Mouse (Mus musculus) testis, adult 2 months (tissue): ENCODE measurements around the gene Actrt2. TPM values are rescaled to one million over a fixed set of nuclear protein-coding genes. Genes with fewer than 3 reads are reported as not detected.

Experiments
- H3K27ac ChIP-seq: fragments of 200-500 bp; 2 replicates; pipeline ENCODE4 v1.5.1; 2012; ENCODE audit warnings: low read depth, low read length; ENCODE audit not compliant: control insufficient read depth, insufficient read depth
- H3K27me3 ChIP-seq: fragments of 200-500 bp; 2 replicates; pipeline ENCODE4 v1.6.1; 2012; ENCODE audit warnings: mild to moderate bottlenecking, low read length, moderate library complexity; ENCODE audit not compliant: control insufficient read depth, insufficient read depth
- H3K36me3 ChIP-seq: fragments of 200-500 bp; 2 replicates; pipeline ENCODE4 v1.6.1; 2012; ENCODE audit warnings: mild to moderate bottlenecking, low read length; ENCODE audit not compliant: control insufficient read depth, insufficient read depth
- H3K4me1 ChIP-seq: fragments of 200-500 bp; 2 replicates; pipeline ENCODE4 v1.6.1; 2012; ENCODE audit warnings: low read length; ENCODE audit not compliant: control insufficient read depth, insufficient read depth
- H3K4me3 ChIP-seq: fragments of 200-500 bp; 2 replicates; pipeline ENCODE4 v1.5.1; 2012; ENCODE audit warnings: low read depth, mild to moderate bottlenecking, low read length, moderate library complexity, mixed read lengths; ENCODE audit not compliant: control insufficient read depth
- CTCF ChIP-seq: fragments of 200-500 bp; IDR thresholded peaks from 2 replicates; pipeline ENCODE4 v1.5.1; 2012; ENCODE audit warnings: low read depth, mild to moderate bottlenecking, inconsistent platforms, low read length, moderate library complexity; ENCODE audit not compliant: control insufficient read depth, insufficient read depth, insufficient replicate concordance
- POLR2A ChIP-seq: fragments of 200-500 bp; IDR thresholded peaks from 2 replicates; pipeline ENCODE4 v1.6.1; 2012; ENCODE audit warnings: low read depth, mild to moderate bottlenecking, inconsistent platforms, low read length, moderate library complexity; ENCODE audit not compliant: control insufficient read depth
- polyA plus RNA-seq: library from polyadenylated mRNA; depleted of rRNA; stranded (reverse); fragments of >200 nt; gene quantifications from 2 replicates; pipeline ENCODE4 v1.2.3, GENCODE M21; 2012; rRNA removed

The Actrt2 gene
- 646 and 664 TPM in 2 replicates for polyA plus RNA-seq

- peak within 1 kb of the TSS; percentile 87 for H3K4me3 ChIP-seq
- H3K27me3 ChIP-seq: no peaks in the 10 kb centered on the region
- H3K36me3 ChIP-seq: no peaks in the 10 kb centered on the region
- peak within 1 kb of the TSS; percentile 55 for H3K27ac ChIP-seq
- TF ChIP-seq CTCF (no peak), POLR2A (peak; percentile 40; the same call in 1 of the 2 replicates)
- no peaks in the 10 kb centered on the region for H3K4me1 ChIP-seq
Observed at GRCm38 (mm10) chr4:154667767-154668166, at the start of gene Actrt2. TSS of gene Actrt2 (minus strand) at chr4:154667867.

GRCm38 (mm10) chr4:154709391-154710107 is 41.9 kb upstream of the Actrt2 start:
- no peak overlapping the region for H3K27ac ChIP-seq
- no peaks in the 10 kb centered on the region for H3K4me1 ChIP-seq

DNA sequence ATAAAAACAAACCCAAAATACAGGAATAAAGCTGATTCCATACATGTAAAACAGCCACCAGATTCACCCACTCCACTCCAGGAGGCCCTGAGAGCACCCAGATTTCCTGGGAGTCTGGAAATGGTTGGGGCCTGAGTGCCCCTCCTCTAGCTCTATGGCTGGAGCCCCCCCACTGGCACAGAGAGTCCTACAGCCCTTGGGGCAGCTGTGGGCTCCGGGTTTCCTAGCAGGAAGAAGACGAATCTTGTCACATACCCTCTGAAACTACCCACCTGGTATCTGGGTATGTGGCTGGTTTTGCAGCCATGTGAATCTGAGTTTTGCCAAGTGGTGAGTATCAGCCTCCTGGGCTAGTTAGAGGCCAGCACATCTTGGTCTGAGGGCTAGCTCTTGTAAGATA is 41.1 kb upstream of the Actrt2 start:
- Histone ChIP-seq H3K27ac (no peak overlapping the region), H3K36me3 (no peaks in the 10 kb centered on the region), H3K27me3 (no peaks in the 10 kb centered on the region), H3K4me1 (no peaks in the 10 kb centered on the region), H3K4me3 (no peak overlapping the region)
- TF ChIP-seq CTCF: no peak
- TF ChIP-seq POLR2A: no peak

More at GRCm38 (mm10) chr4:154709391-154710107, 41.9 kb upstream of the Actrt2 start:
- Histone ChIP-seq H3K36me3 (no peaks in the 10 kb centered on the region), H3K27me3 (no peaks in the 10 kb centered on the region), H3K4me3 (no peak overlapping the region)
- TF ChIP-seq CTCF (no peak), POLR2A (no peak)

- Histone ChIP-seq H3K27ac (no peak overlapping the region), H3K4me3 (no peak overlapping the region), H3K36me3 (no peaks in the 10 kb centered on the region), H3K27me3 (no peaks in the 10 kb centered on the region), H3K4me1 (no peaks in the 10 kb centered on the region)
- no peak for TF ChIP-seq CTCF
- TF ChIP-seq POLR2A: no peak
Observed at GRCm38 (mm10) chr4:154708223-154708622, 40.6 kb upstream of the Actrt2 start.

DNA sequence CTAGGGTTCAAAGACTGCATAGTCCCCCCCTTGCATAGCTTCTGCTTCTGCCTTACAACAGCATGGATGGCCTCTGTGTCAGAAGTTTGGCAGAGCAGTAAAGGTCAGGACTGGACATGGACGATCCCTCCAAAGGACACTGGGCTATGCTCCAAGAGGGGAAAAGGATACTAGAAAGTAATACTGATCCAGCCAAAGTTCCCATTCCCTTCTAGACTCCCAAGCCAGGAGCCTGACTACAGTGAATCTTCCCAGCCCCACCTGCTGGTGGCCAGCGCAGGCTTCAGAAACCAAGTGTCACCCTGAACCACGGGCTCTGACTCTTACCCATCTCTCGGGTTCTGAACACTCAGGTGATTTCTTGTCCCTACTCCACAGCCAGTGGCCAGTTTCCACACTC is 39.9 kb upstream of the Actrt2 start:
- no peaks in the 10 kb centered on the region for H3K27me3 ChIP-seq
- TF ChIP-seq POLR2A: no peak
- no peak for TF ChIP-seq CTCF
- H3K27ac ChIP-seq: no peak overlapping the region
- H3K4me3 ChIP-seq: no peak overlapping the region
- no peaks in the 10 kb centered on the region for H3K4me1 ChIP-seq
- no peaks in the 10 kb centered on the region for H3K36me3 ChIP-seq

DNA sequence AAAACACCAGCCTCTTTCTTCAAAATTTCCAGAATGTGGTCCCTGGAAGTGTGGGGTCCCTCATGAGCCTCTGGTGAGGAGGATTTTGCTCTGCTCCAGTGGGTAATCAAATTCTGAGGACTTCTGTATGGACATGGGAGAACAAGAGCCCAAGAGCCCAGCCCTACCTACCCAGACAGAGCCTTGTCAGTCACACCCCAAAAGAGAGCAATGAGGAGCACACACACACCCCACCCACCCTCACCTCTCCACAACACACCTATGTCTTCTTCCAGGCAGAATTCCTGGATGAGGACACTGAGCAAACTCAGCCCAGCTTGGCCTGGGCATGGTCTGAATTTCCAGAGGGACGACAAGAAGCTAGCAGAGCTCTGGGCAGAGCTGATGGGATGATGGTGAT is 38.8 kb upstream of the Actrt2 start:
- no peaks in the 10 kb centered on the region for H3K4me1 ChIP-seq
- no peaks in the 10 kb centered on the region for H3K27me3 ChIP-seq
- H3K27ac ChIP-seq: no peak overlapping the region
- H3K4me3 ChIP-seq: no peak overlapping the region
- no peaks in the 10 kb centered on the region for H3K36me3 ChIP-seq
- TF ChIP-seq POLR2A (no peak), CTCF (no peak)

GRCm38 (mm10) chr4:154705681-154706080 is 38.0 kb upstream of the Actrt2 start:
- TF ChIP-seq CTCF: no peak
- Histone ChIP-seq H3K36me3 (no peaks in the 10 kb centered on the region), H3K4me3 (no peak overlapping the region), H3K27me3 (no peaks in the 10 kb centered on the region), H3K27ac (no peak overlapping the region), H3K4me1 (no peaks in the 10 kb centered on the region)
